Mouse (Mus musculus): Measurements from ENCODE around the gene Pde2a. TPM values are rescaled to one million over a fixed set of nuclear protein-coding genes. Genes with fewer than 3 reads are reported as not detected.
A peak's percentile ranks its signal among the peaks of the same experiment; 100 is the strongest.

Gene Pde2a
- total RNA-seq, 2 experiments from 2014 or later: 347 to 370 TPM

GRCm38 (mm10) chr7:101504507-101504906, 83.0 kb downstream of the Pde2a start:
- DNase-seq (ENCODE audit: low spot score in 2 of 2): no peak

GRCm38 (mm10) chr7:101509212-101509611, 87.7 kb downstream of the Pde2a start:
- DNase-seq (ENCODE audit: low spot score in 2 of 2): no peak

DNA sequence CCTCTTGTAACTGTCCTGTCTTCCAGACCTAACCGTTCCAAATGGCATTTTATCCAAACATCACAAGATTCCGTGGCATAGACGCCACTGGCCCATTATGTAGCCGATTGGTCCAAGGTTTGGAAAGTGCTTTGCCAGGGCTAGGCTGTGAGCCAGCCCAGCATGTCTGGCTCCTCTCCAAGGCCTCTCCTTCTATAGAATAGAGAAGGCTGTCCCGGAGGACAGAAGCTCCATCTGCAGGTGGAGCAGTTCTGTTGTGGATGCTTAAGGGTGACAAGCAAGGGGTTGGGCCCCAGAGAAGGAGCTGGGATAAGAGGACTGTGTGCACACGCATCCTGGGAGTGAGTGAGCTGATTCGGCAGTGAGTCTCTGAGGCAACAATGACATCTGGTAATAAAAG, 92.2 kb downstream of the Pde2a start:
- peak; percentile 54 to 64 for DNase-seq (ENCODE audit: low spot score in 2 of 2)

DNA sequence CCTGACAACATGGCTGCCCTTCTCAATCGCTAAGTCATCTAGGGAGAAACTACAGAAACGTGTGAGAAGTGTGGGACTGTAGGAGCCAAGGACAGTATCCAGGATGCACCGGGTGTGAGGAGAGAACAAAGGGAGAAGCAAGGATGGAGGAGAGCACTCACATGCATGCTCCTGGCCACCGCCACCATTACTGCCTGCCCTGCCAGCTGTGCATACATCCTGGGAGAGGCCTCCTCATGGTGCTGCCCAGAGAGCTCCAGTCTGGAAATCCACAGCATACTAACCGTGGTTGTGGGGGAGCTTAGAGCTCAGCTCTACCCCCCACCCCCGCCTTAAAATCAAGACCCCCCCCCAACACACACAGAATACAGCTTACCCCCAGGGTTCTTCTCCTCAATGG, 93.3 kb downstream of the Pde2a start:
- no peak for DNase-seq (ENCODE audit: low spot score in 2 of 2)

DNA sequence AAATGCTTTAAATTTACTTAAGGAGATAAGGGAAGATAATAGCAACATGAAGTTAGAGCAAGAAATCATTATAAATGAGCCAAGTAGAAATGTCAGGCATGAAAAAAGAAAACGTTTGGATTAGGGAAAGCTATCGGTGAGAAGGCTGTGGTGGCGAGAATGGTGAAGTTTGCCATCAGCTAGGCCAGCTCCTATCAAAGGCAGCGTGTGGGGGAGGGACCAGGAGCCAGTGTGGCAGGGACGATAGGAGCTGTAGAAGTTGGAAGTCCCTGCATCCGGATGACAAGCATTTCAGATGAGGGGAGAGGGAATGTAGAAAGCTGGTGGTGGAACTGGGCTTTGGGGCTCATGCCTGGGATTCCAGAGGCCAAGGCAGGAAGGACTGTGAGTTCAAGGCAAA, 93.8 kb downstream of the Pde2a start:
- DNase-seq (ENCODE audit: low spot score in 2 of 2): peak in 1 of 2 experiments; percentile 40

GRCm38 (mm10) chr7:101516460-101516859, 95.0 kb downstream of the Pde2a start:
- no peak for DNase-seq (ENCODE audit: low spot score in 2 of 2)

GRCm38 (mm10) chr7:101521696-101522095, 100.2 kb downstream of the Pde2a start:
- DNase-seq (ENCODE audit: low spot score in 2 of 2): no peak

DNA sequence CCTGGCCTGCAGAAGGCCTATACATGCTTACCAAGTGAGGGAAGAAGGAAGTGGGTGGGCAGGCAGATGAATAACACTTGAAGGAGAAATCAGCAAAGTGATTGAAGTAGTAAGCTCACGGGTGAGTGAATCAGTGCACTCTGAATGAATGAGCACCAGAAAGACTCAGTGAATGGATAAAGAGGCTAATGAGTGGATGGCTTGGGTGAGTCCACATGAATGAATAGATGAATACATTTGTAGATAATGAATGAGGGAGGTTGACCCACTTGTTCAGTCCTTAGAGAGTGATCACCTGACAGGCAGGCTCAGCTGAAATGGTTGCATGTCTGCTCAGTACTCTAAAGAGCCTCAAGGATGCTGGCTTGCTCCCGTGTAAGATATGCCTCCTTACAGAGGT, 101.7 kb downstream of the Pde2a start:
- no peak for DNase-seq (ENCODE audit: low spot score in 2 of 2)

DNA sequence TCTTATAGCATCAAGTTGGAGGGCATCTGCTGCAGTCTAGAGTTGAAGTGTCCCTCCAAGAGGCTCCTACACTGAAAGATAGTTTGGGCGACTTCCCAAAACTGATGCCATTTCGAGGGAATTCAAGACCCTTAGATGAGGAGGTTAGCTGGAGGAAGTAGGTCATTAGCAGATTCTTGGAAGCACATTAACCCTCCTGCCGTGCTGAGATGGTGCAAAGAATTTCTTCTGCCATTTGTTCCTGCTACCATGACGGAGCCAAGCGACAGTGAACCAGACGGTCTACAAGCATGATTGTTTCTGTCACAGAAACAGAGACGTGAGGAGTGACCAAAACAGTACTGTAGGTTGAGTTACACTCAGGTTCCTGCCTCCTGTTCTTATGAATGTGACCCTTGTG, 105.0 kb downstream of the Pde2a start:
- DNase-seq (ENCODE audit: low spot score in 2 of 2): no peak

DNA sequence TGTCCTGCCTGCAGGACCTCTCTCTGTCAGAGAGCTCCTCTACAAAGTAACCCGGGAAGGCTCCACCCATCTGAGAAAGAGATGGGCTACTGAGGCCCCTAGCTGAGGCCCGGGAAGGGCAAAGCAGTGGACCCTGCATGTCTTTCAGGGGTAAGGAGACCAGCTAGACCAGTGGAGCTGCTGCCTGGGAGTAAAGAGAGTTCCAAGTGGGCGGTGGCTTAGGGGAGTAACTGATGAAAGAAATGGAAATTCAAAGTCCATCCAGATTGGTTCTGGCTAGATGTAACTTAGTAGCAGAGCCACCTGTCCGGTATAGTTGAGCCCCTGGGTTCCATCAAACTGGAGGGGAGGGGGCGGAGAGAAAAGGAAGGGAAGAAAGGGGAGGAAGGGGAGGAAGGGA, 112.9 kb downstream of the Pde2a start:
- no peak for DNase-seq (ENCODE audit: low spot score in 2 of 2)

DNA sequence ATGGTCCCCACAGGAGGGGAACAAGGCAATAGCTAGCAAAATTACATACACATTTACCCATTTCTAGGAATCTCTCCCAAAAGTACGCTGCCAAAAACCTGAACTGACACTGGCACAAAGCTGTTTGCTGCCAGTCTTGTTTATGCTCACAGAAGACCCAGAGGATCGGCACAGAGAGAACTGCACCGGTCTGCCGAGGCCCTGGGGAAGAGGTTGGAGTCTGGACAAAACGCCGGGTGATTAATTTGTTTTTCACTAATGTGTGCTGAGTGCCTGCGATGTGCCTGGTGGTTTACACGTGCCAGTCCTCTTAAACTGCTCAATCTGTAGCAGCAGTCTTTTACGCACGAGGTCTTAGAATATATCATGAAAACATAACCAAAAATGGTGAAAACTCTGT, 113.6 kb downstream of the Pde2a start:
- DNase-seq (ENCODE audit: low spot score in 2 of 2): no peak

DNA sequence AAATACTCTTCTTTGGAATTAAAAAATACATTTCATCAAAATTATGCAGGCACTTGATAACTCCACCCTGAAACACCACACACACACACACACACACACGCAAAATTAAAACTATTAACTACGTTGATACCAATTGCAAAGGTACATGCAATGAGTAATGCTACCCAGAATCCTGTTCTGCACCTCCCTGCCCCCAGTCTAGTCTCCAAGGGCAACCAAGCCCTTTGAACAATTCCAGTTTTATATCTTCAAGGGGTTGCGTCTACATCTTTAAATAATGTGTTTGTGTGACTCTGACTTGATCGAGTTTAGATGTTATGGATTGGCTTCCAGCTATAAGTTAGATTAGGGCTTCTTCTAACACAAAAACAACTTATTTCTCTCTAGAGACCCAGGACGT, 114.0 kb downstream of the Pde2a start:
- no peak for DNase-seq (ENCODE audit: low spot score in 2 of 2)

- DNase-seq (ENCODE audit: low spot score in 2 of 2): peak in 1 of 2 experiments; percentile 62
These were observed 116.0 kb downstream of the Pde2a start for GRCm38 (mm10) chr7:101537541-101537940.

DNA sequence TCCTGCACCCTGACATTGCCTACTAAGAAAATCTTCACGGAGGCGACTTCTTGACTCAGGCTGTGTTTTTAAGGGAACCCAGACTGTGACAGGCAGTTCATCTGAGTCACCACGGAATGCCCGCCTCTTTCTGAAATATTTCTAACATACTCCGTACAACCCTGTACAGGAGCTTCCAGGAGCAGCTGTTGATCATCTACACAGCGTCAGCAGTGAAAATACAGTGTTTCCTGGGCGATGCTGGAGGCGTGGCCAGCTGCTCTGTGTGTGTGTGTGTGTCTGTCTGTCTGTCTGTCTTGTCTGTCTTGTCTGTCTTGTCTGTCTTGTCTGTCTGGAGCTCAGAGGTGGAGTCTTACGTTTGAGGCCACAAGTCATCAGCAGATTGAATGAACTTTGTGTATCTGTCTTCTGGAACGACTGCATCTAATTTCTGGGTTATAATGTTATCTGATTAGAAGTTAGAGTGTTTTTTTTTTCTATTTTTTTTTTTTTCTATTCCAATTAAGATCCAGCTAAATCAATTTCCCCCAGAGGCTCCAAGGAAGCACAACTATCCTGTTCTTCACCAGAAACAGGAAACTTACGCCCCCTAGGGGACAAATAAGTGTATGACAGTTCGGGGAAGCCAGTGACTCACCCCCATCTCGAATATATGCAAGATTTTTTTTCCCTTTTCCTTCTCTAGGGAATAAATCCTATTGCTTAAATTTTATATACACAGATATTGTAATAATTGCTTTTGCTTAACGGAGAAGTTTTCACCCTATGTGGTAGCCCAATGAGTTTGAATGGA, 116.8 kb downstream of the Pde2a start:
- peak; percentile 56 to 71 for DNase-seq (ENCODE audit: low spot score in 2 of 2)

GRCm38 (mm10) chr7:101539774-101540173, 118.3 kb downstream of the Pde2a start:
- peak in 1 of 2 experiments; percentile 28 for DNase-seq (ENCODE audit: low spot score in 2 of 2)

GRCm38 (mm10) chr7:101540684-101541083, 119.2 kb downstream of the Pde2a start:
- DNase-seq (ENCODE audit: low spot score in 2 of 2): no peak

GRCm38 (mm10) chr7:101541132-101541531, 119.6 kb downstream of the Pde2a start:
- DNase-seq (ENCODE audit: low spot score in 2 of 2): peak; percentile 85 to 89

- peak; percentile 24 to 59 for DNase-seq (ENCODE audit: low spot score in 2 of 2)
These were observed 120.2 kb downstream of the Pde2a start for GRCm38 (mm10) chr7:101541734-101542133.

DNA sequence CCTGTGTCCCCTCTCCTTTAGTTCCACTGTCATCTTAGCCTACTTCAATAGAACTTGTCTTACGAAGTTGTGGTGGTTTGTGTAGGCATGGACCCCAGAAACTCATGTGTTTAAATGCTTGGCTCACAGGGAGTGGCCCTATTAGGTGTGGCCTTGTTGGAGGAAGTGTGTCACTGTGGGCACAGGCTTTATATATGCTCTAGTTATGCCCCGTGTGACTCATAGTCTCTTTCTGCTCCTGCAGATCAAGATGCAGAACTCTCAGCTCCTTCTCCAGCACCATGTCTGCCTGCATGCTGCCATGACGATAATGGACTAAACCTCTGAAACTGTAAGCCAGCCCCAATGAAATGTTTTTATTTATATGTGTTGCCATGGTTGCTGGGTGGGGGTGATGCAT, 126.2 kb downstream of the Pde2a start:
- no peak for DNase-seq (ENCODE audit: low spot score in 2 of 2)

DNA sequence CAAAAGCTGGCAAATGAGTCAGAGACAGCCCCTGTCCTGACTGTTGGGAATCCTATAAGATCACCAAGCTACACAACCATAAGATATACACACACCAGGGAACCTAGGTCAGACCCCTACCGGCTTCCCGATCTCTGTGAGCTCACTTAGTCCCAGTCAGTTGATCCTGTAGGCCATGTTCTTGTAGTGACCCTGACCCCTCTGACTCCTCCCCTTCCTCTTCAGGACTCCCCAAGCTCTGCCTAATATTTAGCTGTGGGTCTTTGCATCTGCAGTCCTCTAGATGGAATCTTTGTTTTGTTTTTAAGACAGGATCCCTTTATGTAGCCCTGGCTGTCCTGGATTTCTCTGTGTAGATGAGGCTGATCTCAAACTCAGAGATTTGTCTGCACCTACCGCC, 127.8 kb downstream of the Pde2a start:
- no peak for DNase-seq (ENCODE audit: low spot score in 2 of 2)

GRCm38 (mm10) chr7:101550686-101551485, 129.4 kb downstream of the Pde2a start:
- DNase-seq (ENCODE audit: low spot score in 2 of 2): no peak

- DNase-seq (ENCODE audit: low spot score in 2 of 2): no peak
These were observed 130.0 kb downstream of the Pde2a start for GRCm38 (mm10) chr7:101551530-101551929.
